Mouse (Mus musculus): ENCODE data around the gene Slc7a8. TPM values are rescaled to one million over a fixed set of nuclear protein-coding genes. Genes with fewer than 3 reads are reported as not detected.

The Slc7a8 gene
- polyA plus RNA-seq, 1 experiment from 2014 or later = 3.1 TPM

GRCm38 (mm10) chr14:54756382-54756781, 25.4 kb downstream of the Slc7a8 start:
- WGBS = 65% methylated on average over 6 of the region's 6 CpGs
- H3K27me3 ChIP-seq (ENCODE audit: control insufficient read depth, insufficient read depth, low read length) = no peaks in the 10 kb centered on the region
- no peak overlapping the region for H3K4me2 ChIP-seq (replicated peaks; ENCODE audit: low read depth)
- H3K36me3 ChIP-seq (ENCODE audit: control insufficient read depth, insufficient read depth, low read length) = no peaks in the 10 kb centered on the region
- ATAC-seq (ENCODE audit: low FRiP score, low TSS enrichment) (no peak), DNase-seq (ENCODE audit: low spot score) (no peak)
- H3K27ac ChIP-seq (replicated peaks) = no peak overlapping the region
- no peak overlapping the region for H3K9ac ChIP-seq (ENCODE audit: low read length)
- H3K4me3 ChIP-seq (ENCODE audit: low read depth, low read length) = no peak overlapping the region
- H3K9me3 ChIP-seq (ENCODE audit: control insufficient read depth, low read length) = no peaks in the 10 kb centered on the region
- H3K4me1 ChIP-seq (replicated peaks; ENCODE audit: control insufficient read depth, insufficient read depth) = no peaks in the 10 kb centered on the region
- TF ChIP-seq EP300 (optimal IDR thresholded peaks at IDR 0.05) (no peak), CTCF (IDR thresholded peaks at IDR 0.05; ENCODE audit: low read depth) (no peak)

- H3K4me2 ChIP-seq (replicated peaks; ENCODE audit: low read depth) = no peak overlapping the region
- H3K27ac ChIP-seq (replicated peaks) = peak overlapping the region; percentile 53; the same call in 1 of the 2 replicates
- H3K36me3 ChIP-seq (ENCODE audit: control insufficient read depth, insufficient read depth, low read length) = no peaks in the 10 kb centered on the region
- no peaks in the 10 kb centered on the region for H3K27me3 ChIP-seq (ENCODE audit: control insufficient read depth, insufficient read depth, low read length)
- no peak overlapping the region for H3K9ac ChIP-seq (ENCODE audit: low read length)
- no peaks in the 10 kb centered on the region for H3K4me1 ChIP-seq (replicated peaks; ENCODE audit: control insufficient read depth, insufficient read depth)
- peak; percentile 42 for DNase-seq (ENCODE audit: low spot score)
- ATAC-seq (ENCODE audit: low FRiP score, low TSS enrichment) = peak; percentile 89
- H3K9me3 ChIP-seq (ENCODE audit: control insufficient read depth, low read length) = no peaks in the 10 kb centered on the region
- 24% methylated on average over 6 of the region's 6 CpGs for WGBS
- no peak for TF ChIP-seq CTCF (IDR thresholded peaks at IDR 0.05; ENCODE audit: low read depth)
- TF ChIP-seq EP300 (optimal IDR thresholded peaks at IDR 0.05) = no peak
- no peak overlapping the region for H3K4me3 ChIP-seq (ENCODE audit: low read depth, low read length)
These were observed 27.1 kb downstream of the Slc7a8 start for GRCm38 (mm10) chr14:54754602-54755018.

- H3K4me1 ChIP-seq (replicated peaks; ENCODE audit: control insufficient read depth, insufficient read depth) = no peaks in the 10 kb centered on the region
- H3K9me3 ChIP-seq (ENCODE audit: control insufficient read depth, low read length) = no peaks in the 10 kb centered on the region
- H3K4me2 ChIP-seq (replicated peaks; ENCODE audit: low read depth) = peak overlapping the region; percentile 29
- H3K27me3 ChIP-seq (ENCODE audit: control insufficient read depth, insufficient read depth, low read length) = no peaks in the 10 kb centered on the region
- H3K9ac ChIP-seq (ENCODE audit: low read length) = 0 out of 2 replicates have a peak overlapping the region, but pooled peaks have one; percentile 1
- no peak for ATAC-seq (ENCODE audit: low FRiP score, low TSS enrichment)
- H3K4me3 ChIP-seq (ENCODE audit: low read depth, low read length) = no peak overlapping the region
- H3K36me3 ChIP-seq (ENCODE audit: control insufficient read depth, insufficient read depth, low read length) = no peaks in the 10 kb centered on the region
- DNase-seq (ENCODE audit: low spot score) = no peak
- peak overlapping the region; percentile 14; the same call in 1 of the 2 replicates for H3K27ac ChIP-seq (replicated peaks)
- WGBS = 55% methylated on average over 13 of the region's 14 CpGs
- no peak for TF ChIP-seq CTCF (IDR thresholded peaks at IDR 0.05; ENCODE audit: low read depth)
These were observed 27.7 kb downstream of the Slc7a8 start for GRCm38 (mm10) chr14:54753986-54754601.

- TF ChIP-seq CTCF (IDR thresholded peaks at IDR 0.05; ENCODE audit: low read depth) (no peak), EP300 (optimal IDR thresholded peaks at IDR 0.05) (no peak)
These were observed 28.8 kb downstream of the Slc7a8 start for GRCm38 (mm10) chr14:54752938-54753337.

GRCm38 (mm10) chr14:54751768-54752167, 30.0 kb downstream of the Slc7a8 start:
- no peak overlapping the region for H3K4me3 ChIP-seq (ENCODE audit: low read depth, low read length)
- H3K36me3 ChIP-seq (ENCODE audit: control insufficient read depth, insufficient read depth, low read length) = no peaks in the 10 kb centered on the region
- H3K9ac ChIP-seq (ENCODE audit: low read length) = no peak overlapping the region
- H3K4me2 ChIP-seq (replicated peaks; ENCODE audit: low read depth) = no peak overlapping the region
- 81% methylated on average over 1 of the region's 1 CpGs for WGBS
- no peak for DNase-seq (ENCODE audit: low spot score)
- TF ChIP-seq CTCF (IDR thresholded peaks at IDR 0.05; ENCODE audit: low read depth) (no peak), EP300 (optimal IDR thresholded peaks at IDR 0.05) (no peak)
- H3K9me3 ChIP-seq (ENCODE audit: control insufficient read depth, low read length) = no peaks in the 10 kb centered on the region
- ATAC-seq (ENCODE audit: low FRiP score, low TSS enrichment) = no peak
- H3K27me3 ChIP-seq (ENCODE audit: control insufficient read depth, insufficient read depth, low read length) = no peaks in the 10 kb centered on the region
- no peak overlapping the region for H3K27ac ChIP-seq (replicated peaks)
- 0 out of 2 replicates have a peak, but pooled peaks cover 2% of the 10 kb centered on the region for H3K4me1 ChIP-seq (replicated peaks; ENCODE audit: control insufficient read depth, insufficient read depth)

More at GRCm38 (mm10) chr14:54752938-54753337, 28.8 kb downstream of the Slc7a8 start:
- Histone ChIP-seq H3K27me3 (ENCODE audit: control insufficient read depth, insufficient read depth, low read length) (no peaks in the 10 kb centered on the region), H3K4me1 (replicated peaks; ENCODE audit: control insufficient read depth, insufficient read depth) (0 out of 2 replicates have a peak, but pooled peaks cover 2% of the 10 kb centered on the region), H3K9me3 (ENCODE audit: control insufficient read depth, low read length) (no peaks in the 10 kb centered on the region), H3K36me3 (ENCODE audit: control insufficient read depth, insufficient read depth, low read length) (no peaks in the 10 kb centered on the region), H3K4me3 (ENCODE audit: low read depth, low read length) (no peak overlapping the region; the same call in 1 of the 2 replicates), H3K4me2 (replicated peaks; ENCODE audit: low read depth) (no peak overlapping the region), H3K27ac (replicated peaks) (no peak overlapping the region), H3K9ac (ENCODE audit: low read length) (no peak overlapping the region)
- no peak for ATAC-seq (ENCODE audit: low FRiP score, low TSS enrichment)
- no peak for DNase-seq (ENCODE audit: low spot score)
- 60% methylated on average over 6 of the region's 6 CpGs for WGBS

- Histone ChIP-seq H3K9ac (ENCODE audit: low read length) (no peak overlapping the region), H3K9me3 (ENCODE audit: control insufficient read depth, low read length) (no peaks in the 10 kb centered on the region), H3K27me3 (ENCODE audit: control insufficient read depth, insufficient read depth, low read length) (no peaks in the 10 kb centered on the region), H3K4me3 (ENCODE audit: low read depth, low read length) (no peak overlapping the region), H3K27ac (replicated peaks) (no peak overlapping the region), H3K36me3 (ENCODE audit: control insufficient read depth, insufficient read depth, low read length) (no peaks in the 10 kb centered on the region), H3K4me1 (replicated peaks; ENCODE audit: control insufficient read depth, insufficient read depth) (0 out of 2 replicates have a peak, but pooled peaks cover 2% of the 10 kb centered on the region), H3K4me2 (replicated peaks; ENCODE audit: low read depth) (no peak overlapping the region)
- TF ChIP-seq CTCF (IDR thresholded peaks at IDR 0.05; ENCODE audit: low read depth) (no peak), EP300 (optimal IDR thresholded peaks at IDR 0.05) (no peak)
- ATAC-seq (ENCODE audit: low FRiP score, low TSS enrichment) (no peak), DNase-seq (ENCODE audit: low spot score) (no peak)
- 65% methylated on average over 4 of the region's 4 CpGs for WGBS
These were observed 32.5 kb downstream of the Slc7a8 start for GRCm38 (mm10) chr14:54749238-54749637.
